Mouse (Mus musculus): ENCODE results near the gene Pcbp2. TPM values are rescaled to one million over a fixed set of nuclear protein-coding genes. Genes with fewer than 3 reads are reported as not detected.

Pcbp2 gene
- total RNA-seq (2021) = 100 to 1,000 TPM; 464 to 469 TPM

GRCm38 (mm10) chr15:102470183-102470604 lies at the start of gene Pcbp2:
Pcbp2 (plus strand) TSS chr15:102470539.
- intact Hi-C loops (cut with DNase I) = no loop called here

DNA sequence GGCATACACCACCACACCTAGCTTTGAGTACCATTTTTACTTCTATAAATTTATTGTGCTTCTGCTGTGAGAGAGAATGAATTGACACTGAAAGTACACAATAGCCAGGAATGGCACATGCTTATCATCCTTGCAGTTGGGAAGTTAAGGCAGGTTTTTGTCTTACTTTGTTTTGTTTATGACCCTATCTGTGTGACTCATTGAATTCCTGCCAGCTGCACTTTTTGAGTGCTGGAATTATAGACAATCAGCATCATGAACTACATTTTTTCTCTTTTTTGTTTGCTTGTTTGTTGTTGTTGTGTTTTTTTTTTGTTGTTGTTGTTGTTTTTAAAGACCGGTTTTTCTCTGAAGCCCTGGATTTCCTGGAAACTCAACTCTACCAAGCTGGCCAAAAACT lies 49.4 kb upstream of the Pcbp2 start:
- intact Hi-C loops (cut with DNase I) = loop anchor here (1.0 kb wide), 1 partner anchor 40 kb away; no protein-coding TSS in a partner anchor
- no peak for DNase-seq (ENCODE audit: low spot score in 2 of 2)

More at GRCm38 (mm10) chr15:102470183-102470604, at the start of gene Pcbp2:
- peak; percentile 94 to 99 for DNase-seq (ENCODE audit: low spot score in 2 of 2)

DNA sequence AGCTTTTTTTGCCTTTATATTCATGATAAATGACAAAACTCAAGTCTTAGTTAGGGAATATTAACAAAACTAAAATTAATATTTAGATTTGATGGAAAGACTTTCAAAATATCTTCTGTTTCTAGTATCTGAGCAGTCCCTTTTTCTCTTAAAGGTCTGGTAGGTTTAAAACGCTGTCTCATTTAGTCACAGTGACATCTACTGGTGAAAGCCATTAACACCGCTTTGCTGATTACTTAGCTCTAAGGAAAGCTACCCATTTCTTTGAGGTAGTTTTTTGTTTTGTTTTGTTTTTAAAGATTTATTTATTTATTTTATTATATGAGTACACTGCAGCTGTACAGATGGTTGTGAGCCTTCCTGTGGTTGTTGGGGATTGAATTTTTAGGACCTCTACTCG lies 48.9 kb upstream of the Pcbp2 start:
- DNase-seq (ENCODE audit: low spot score in 2 of 2) = peak in 1 of 2 experiments; percentile 62
- intact Hi-C loops (cut with DNase I) = loop anchor here (1.0 kb wide), 1 partner anchor 40 kb away; no protein-coding TSS in a partner anchor

- DNase-seq (ENCODE audit: low spot score in 2 of 2) = no peak
- intact Hi-C loops (cut with DNase I) = no loop called here
These were observed 46.6 kb upstream of the Pcbp2 start for GRCm38 (mm10) chr15:102423602-102424240.

DNA sequence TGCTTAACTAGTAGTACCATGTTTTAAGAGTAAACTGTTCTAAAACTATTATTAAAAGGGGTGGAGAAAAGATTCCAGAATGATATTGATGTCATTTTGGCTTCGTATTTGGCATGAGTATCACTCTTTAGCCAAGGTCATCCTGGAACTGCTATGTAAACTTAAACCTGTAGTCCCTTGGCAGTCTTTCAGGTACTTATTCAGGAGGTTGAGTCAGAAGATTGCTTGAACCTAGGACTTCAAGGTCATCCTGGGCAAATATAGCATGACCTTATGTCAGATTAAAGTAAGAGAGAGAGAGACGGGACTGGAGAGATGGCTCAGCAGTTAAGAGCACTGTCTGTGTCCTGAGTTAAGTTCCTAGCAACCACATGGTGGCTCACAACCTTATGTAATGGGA lies 45.7 kb upstream of the Pcbp2 start:
- intact Hi-C loops (cut with DNase I) = no loop called here
- DNase-seq (ENCODE audit: low spot score in 2 of 2) = no peak

DNA sequence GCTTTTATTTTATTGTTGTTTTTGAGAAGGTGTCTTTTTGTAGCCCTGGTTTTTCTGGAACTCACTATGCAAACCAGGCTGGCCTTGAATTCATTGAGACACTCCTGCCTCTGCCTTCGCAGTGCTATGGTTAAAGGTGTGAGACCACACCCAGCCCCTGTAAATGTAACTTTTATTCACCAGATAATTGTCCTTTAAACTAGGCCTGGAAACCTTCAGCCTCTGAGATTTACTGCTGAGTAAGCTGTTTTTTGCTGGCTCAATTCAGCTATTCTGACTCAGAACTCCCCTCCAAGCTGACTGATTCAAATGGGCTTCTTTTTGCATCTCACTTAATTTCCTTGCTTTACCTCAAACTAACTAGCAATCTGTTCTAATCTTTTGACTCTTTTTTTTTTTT lies 43.4 kb upstream of the Pcbp2 start:
- intact Hi-C loops (cut with DNase I) = no loop called here
- no peak for DNase-seq (ENCODE audit: low spot score in 2 of 2)

DNA sequence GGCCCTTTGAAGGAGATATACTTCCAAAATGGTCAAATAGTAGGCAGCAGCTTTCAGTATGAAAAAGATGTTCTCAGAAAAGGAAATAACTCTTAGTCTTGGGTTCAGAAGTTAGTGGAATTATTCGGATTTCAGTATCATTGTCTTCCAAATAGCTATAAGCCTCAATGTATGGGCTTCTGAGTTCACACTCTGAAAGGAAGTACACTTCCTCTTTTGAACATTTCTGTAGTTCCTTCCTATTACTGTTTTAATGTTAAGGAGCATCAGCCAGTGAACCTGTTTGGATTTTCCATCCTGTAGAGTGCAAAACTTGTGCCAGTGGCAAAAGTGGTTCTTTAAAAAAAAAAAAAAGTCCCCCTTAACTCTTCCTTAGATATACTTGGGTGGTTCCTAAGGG lies 38.3 kb upstream of the Pcbp2 start:
- DNase-seq (ENCODE audit: low spot score in 2 of 2) = no peak
- intact Hi-C loops (cut with DNase I) = no loop called here

DNA sequence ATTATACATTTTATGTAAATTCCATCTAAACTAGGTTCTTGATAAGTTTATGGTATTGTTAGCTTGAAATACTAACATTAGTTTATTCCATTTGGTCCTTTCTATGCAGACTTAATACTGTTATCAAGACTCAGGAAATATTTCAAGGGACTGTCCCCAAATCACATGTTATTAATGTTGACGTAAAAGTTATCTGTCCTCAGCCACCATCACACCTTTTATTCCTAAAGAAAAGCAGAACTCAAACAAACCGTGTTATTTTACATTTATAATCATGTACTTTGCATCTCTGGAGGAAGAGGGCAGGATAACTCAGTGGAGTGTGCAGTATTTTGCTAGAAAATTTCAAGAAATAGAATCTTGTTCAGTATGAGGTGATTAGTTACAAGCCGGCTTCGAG lies 37.2 kb upstream of the Pcbp2 start:
- intact Hi-C loops (cut with DNase I) = no loop called here
- no peak for DNase-seq (ENCODE audit: low spot score in 2 of 2)

- DNase-seq (ENCODE audit: low spot score in 2 of 2) = peak; percentile 77 to 85
- intact Hi-C loops (cut with DNase I) = no loop called here
These were observed 27.8 kb upstream of the Pcbp2 start for GRCm38 (mm10) chr15:102442490-102442889.

DNA sequence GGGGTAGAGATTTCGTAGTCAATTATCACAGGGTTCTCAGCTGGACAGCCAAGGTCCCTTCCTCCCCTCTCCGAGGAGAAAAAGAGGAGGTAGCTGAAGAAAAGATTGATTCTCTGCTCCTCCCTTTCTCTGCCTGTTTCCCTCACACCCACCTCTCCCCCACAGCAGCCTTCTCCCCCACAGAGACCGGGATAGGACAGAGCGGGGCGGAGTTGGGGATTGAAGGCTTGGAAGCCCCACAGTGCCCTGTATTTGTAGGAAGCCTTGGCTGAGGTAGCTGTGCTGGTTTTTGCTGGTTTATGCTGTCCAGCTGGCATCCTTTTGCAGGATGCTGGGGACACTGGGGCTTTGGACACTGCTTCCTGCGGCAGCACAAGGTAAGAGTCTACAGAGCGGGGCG lies 25.2 kb upstream of the Pcbp2 start, which contains the start of gene Amhr2:
Amhr2 (plus strand) TSS at position 222 of the 400 bp plus-strand sequence.
- intact Hi-C loops (cut with DNase I) = loop anchor here (2.0 kb wide), 1 partner anchor 64 kb away; no protein-coding TSS in a partner anchor
- no peak for DNase-seq (ENCODE audit: low spot score in 2 of 2)

GRCm38 (mm10) chr15:102446448-102446847 lies 23.9 kb upstream of the Pcbp2 start:
- DNase-seq (ENCODE audit: low spot score in 2 of 2) = no peak
- intact Hi-C loops (cut with DNase I) = no loop called here

- no peak for DNase-seq (ENCODE audit: low spot score in 2 of 2)
- intact Hi-C loops (cut with DNase I) = no loop called here
These were observed 21.0 kb upstream of the Pcbp2 start for GRCm38 (mm10) chr15:102449366-102449765.

- intact Hi-C loops (cut with DNase I) = no loop called here
- DNase-seq (ENCODE audit: low spot score in 2 of 2) = no peak
These were observed 19.4 kb upstream of the Pcbp2 start for GRCm38 (mm10) chr15:102450928-102451327.

GRCm38 (mm10) chr15:102451666-102452430 lies 18.5 kb upstream of the Pcbp2 start:
- intact Hi-C loops (cut with DNase I) = no loop called here

DNA sequence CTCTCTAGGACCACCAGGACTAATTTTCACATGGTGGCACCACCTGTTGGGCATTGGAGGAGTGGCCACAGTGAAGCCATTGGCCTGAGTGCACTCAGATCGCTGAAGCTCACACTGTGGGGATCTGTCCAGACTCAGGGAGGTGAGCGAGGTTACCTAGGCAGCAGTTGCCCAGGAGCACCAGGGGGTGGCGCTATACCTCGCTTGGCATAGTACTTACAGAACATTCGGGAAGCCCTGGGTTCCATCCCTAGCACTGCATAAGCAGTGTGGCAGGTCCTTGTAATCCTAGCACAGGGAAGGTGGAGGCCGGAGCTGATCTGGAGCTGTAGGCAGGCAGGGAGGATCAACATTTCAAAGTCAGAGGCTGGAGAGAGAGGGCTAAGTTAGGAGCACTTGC lies 14.3 kb upstream of the Pcbp2 start:
- intact Hi-C loops (cut with DNase I) = no loop called here
- DNase-seq (ENCODE audit: low spot score in 2 of 2) = no peak

More at GRCm38 (mm10) chr15:102451666-102452430, 18.5 kb upstream of the Pcbp2 start:
- DNase-seq (ENCODE audit: low spot score in 2 of 2) = peak in 1 of 2 experiments; percentile 15

DNA sequence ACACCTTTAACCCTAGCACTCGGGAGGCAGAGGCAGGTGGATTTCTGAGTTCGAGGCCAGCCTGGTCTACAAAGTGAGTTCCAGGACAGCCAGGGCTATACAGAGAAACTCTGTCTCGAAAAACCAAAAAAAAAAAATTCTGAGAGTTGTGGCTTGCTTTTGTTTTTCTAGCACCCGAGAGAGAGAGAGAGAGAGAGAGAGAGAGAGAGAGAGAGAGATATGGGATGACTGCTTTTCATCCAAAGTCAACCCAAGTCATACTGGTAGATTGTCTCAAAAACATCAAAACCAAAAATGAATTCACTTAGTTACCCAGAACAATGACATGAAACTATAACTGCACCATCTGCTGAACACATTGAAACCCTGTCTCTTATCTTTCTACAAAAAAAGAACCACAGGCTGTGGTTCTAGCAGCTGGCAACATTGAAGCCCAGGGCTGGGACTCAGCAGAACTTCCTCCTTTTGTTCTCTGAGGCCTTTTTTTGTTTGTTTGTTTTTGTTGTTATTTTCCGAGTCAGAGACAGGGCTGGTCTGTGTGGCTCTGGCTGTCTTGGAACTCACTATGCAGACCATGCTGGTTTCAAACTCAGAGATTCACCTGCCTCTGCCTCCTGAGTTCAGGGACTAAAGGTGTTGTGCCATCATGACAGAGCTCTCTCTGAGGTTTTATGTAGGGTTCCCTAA lies 12.1 kb upstream of the Pcbp2 start:
- intact Hi-C loops (cut with DNase I) = no loop called here
- no peak for DNase-seq (ENCODE audit: low spot score in 2 of 2)

- intact Hi-C loops (cut with DNase I) = no loop called here
- DNase-seq (ENCODE audit: low spot score in 2 of 2) = peak; percentile 92 to 95
These were observed 11.4 kb upstream of the Pcbp2 start, which contains the start of gene Prr13 for GRCm38 (mm10) chr15:102458904-102459317. Prr13 (plus strand) TSS chr15:102459028.

DNA sequence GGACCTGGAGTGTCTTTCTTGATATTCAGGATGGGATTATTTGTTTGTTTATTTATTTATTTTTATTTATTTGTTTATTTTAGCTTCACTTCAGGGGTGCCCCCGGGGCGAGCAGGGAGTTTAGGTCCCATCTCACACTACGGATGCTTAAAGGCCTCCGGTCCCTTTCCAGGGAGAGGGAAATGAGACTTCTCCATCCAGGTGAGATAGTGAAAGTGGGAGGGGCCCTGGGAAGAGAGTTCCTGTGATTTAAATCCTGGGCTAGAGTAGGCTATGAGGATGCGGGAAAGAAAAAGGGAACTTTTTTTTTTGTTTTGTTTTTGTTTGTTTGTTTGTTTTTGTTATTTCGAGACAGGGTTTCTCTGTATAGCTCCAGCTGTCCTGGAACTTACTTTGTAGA lies 11.0 kb upstream of the Pcbp2 start:
- intact Hi-C loops (cut with DNase I) = no loop called here
- DNase-seq (ENCODE audit: low spot score in 2 of 2) = no peak

DNA sequence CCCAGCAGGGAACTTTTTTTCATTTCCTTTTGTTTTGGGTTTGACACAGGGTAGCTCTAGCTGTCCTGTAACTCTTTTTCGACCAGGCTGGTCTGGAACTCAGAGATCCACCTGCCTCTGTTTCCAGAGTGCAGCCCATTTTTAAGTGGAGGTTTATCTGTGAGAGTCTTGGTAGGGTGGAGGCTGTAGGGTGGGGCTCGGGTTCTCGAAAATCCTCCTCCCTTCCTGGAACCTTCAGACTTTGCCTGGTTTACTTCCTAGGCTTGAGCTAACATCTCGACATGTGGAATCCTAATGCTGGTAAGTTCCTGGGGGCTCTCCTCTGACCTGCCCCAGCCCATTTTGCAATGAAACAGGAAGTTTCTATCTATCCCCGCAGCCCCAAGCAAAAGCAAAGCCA lies 10.5 kb upstream of the Pcbp2 start:
- intact Hi-C loops (cut with DNase I) = no loop called here

GRCm38 (mm10) chr15:102460409-102460808 lies 9.9 kb upstream of the Pcbp2 start:
- DNase-seq (ENCODE audit: low spot score in 2 of 2) = no peak
- intact Hi-C loops (cut with DNase I) = no loop called here

More for the DNA sequence above, 10.5 kb upstream of the Pcbp2 start:
- DNase-seq (ENCODE audit: low spot score in 2 of 2) = no peak
